Mouse (Mus musculus) gastrocnemius, postnatal 10 days (tissue): ENCODE data around the gene Lgals7. TPM values are rescaled to one million over a fixed set of nuclear protein-coding genes. Genes with fewer than 3 reads are reported as not detected.

Experiments
- DNase-seq: peaks from one replicate; pipeline ENCODE4 v3.0.0; 2021; ENCODE audit warnings: mixed read lengths
- long read RNA-seq, 2 experiments: library from polyadenylated mRNA; stranded (forward); transcript quantifications; one replicate each; pipeline ENCODE4 v2.0.0; 2021
- total RNA-seq, 2 experiments: library from RNA; stranded (reverse); gene quantifications; 2 replicates each; pipeline ENCODE4 v1.2.3; 2021

Gene Lgals7
- under 1 TPM in 1 of 2 experiments, not detected in 1; 0.56 TPM for total RNA-seq
- long read RNA-seq, experiment 1: 0 reads
- long read RNA-seq, experiment 2: 0 reads

GRCm38 (mm10) chr7:28863540-28863939, at the start of gene Lgals7:
TSS of gene Lgals7 (plus strand) at chr7:28863853.
- no peak for DNase-seq

GRCm38 (mm10) chr7:28814306-28815034, 49.2 kb upstream of the Lgals7 start:
- no peak for DNase-seq

- DNase-seq: no peak
These were observed 48.4 kb upstream of the Lgals7 start for GRCm38 (mm10) chr7:28815230-28815629.

GRCm38 (mm10) chr7:28816201-28816600, 47.5 kb upstream of the Lgals7 start:
- DNase-seq: no peak

- no peak for DNase-seq
These were observed 46.7 kb upstream of the Lgals7 start for GRCm38 (mm10) chr7:28816920-28817319.

- no peak for DNase-seq
These were observed 46.1 kb upstream of the Lgals7 start for GRCm38 (mm10) chr7:28817524-28817923.

GRCm38 (mm10) chr7:28817957-28818356, 45.7 kb upstream of the Lgals7 start:
- DNase-seq: no peak

GRCm38 (mm10) chr7:28818436-28818835, 45.2 kb upstream of the Lgals7 start:
- DNase-seq: no peak

GRCm38 (mm10) chr7:28818861-28819452, 44.7 kb upstream of the Lgals7 start:
- DNase-seq: no peak

GRCm38 (mm10) chr7:28819571-28819970, 44.1 kb upstream of the Lgals7 start:
- DNase-seq: no peak

GRCm38 (mm10) chr7:28820358-28821260, 43.0 kb upstream of the Lgals7 start:
- DNase-seq: no peak

- DNase-seq: peak; percentile 53
These were observed 42.3 kb upstream of the Lgals7 start for GRCm38 (mm10) chr7:28821261-28821831.

GRCm38 (mm10) chr7:28822556-28822955, 41.1 kb upstream of the Lgals7 start:
- DNase-seq: no peak

GRCm38 (mm10) chr7:28822993-28823903, 40.4 kb upstream of the Lgals7 start:
- DNase-seq: no peak

- no peak for DNase-seq
These were observed 39.7 kb upstream of the Lgals7 start for GRCm38 (mm10) chr7:28823932-28824331.

- DNase-seq: peak; percentile 89
These were observed 38.5 kb upstream of the Lgals7 start, which contains the start of gene Ech1 for GRCm38 (mm10) chr7:28824941-28825685. TSS of gene Ech1 (plus strand) at chr7:28825217.

- DNase-seq: peak; percentile 18
These were observed 37.8 kb upstream of the Lgals7 start for GRCm38 (mm10) chr7:28825686-28826401.

- DNase-seq: no peak
These were observed 37.3 kb upstream of the Lgals7 start for GRCm38 (mm10) chr7:28826402-28826772.

- DNase-seq: no peak
These were observed 36.3 kb upstream of the Lgals7 start for GRCm38 (mm10) chr7:28827338-28827737.

- DNase-seq: no peak
These were observed 33.8 kb upstream of the Lgals7 start for GRCm38 (mm10) chr7:28829821-28830220.
